In genomic region chr12:105282091-105282490, GRCm38 (mm10) we compare ENCODE assay signal across 30 mouse cellular contexts. TPM values are rescaled to one million over a fixed set of nuclear protein-coding genes. Genes with fewer than 3 reads are reported as not detected.
"Had no signal": no experiment of that assay in that cellular context is flagged by ENCODE, and none has a peak within 500 bp of the region (broad histone marks: within the 10 kb centered on the region; RNA-seq: fewer than 3 reads in every experiment).

No protein-coding gene starts in this region.

- H3K27me3 ChIP-seq: liver, embryonic 12.5 days; liver, embryonic 15.5 days; lung, embryonic 15.5 days; midbrain, embryonic 13.5 days; neural tube, embryonic 12.5 days; neural tube, embryonic 15.5 days had no signal

- H3K4me1 ChIP-seq: limb, embryonic 13.5 days; liver, embryonic 12.5 days; liver, embryonic 15.5 days; lung, embryonic 15.5 days had no signal

- DNase-seq: kidney, adult 2 months; kidney, postnatal 25 days; layer of hippocampus, adult 9-11 months; liver; lung, adult 18-20 months; lung, postnatal 10 days; lung, postnatal 4 days; thymus, postnatal 25 days had no signal

- H3K9ac ChIP-seq: limb, embryonic 13.5 days; liver, embryonic 12.5 days; liver, embryonic 15.5 days; lung, embryonic 15.5 days; midbrain, embryonic 13.5 days; neural tube, embryonic 12.5 days; neural tube, embryonic 15.5 days had no signal

- H3K4me2 ChIP-seq: limb, embryonic 13.5 days; liver, embryonic 12.5 days; liver, embryonic 15.5 days; lung, embryonic 15.5 days; midbrain, embryonic 13.5 days; neural tube, embryonic 12.5 days; neural tube, embryonic 15.5 days had no signal

- ATAC-seq: liver, embryonic 12.5 days; midbrain, embryonic 13.5 days had no signal

- H3K36me3 ChIP-seq: limb, embryonic 10.5 days; limb, embryonic 13.5 days; liver, embryonic 12.5 days; liver, embryonic 15.5 days; lung, embryonic 15.5 days; midbrain, embryonic 13.5 days; neural tube, embryonic 12.5 days; neural tube, embryonic 15.5 days had no signal

- H3K4me3 ChIP-seq: layer of hippocampus, adult 2 months; limb, embryonic 10.5 days; limb, embryonic 13.5 days; liver, embryonic 12.5 days; liver, embryonic 15.5 days; lung, embryonic 15.5 days; midbrain, embryonic 13.5 days; neural tube, embryonic 12.5 days; neural tube, embryonic 15.5 days had no signal

- H3K9me3 ChIP-seq: limb, embryonic 10.5 days; limb, embryonic 13.5 days; lung, embryonic 15.5 days; neural tube, embryonic 12.5 days; neural tube, embryonic 15.5 days had no signal

- H3K27ac ChIP-seq: kidney, postnatal 0 days; layer of hippocampus, adult 2 months; limb, embryonic 10.5 days; limb, embryonic 13.5 days; liver, embryonic 12.5 days; liver, embryonic 15.5 days; lung, embryonic 15.5 days; midbrain, embryonic 13.5 days; neural tube, embryonic 12.5 days; neural tube, embryonic 15.5 days; stomach, postnatal 0 days had no signal

RNA-seq across cellular contexts. Expression of gene Tunar, which starts 51.6 kb away (rescaled TPM):
- total RNA-seq: megakaryocyte progenitor cell, adult 5-6 weeks; megakaryocyte-erythroid progenitor cell, adult 5-6 weeks had no signal
- polyA plus RNA-seq: kidney, adult 2 months; liver, embryonic 12.5 days; spleen, adult 2 months; thymus, postnatal 0 days had no signal

RNA-seq across cellular contexts. Expression of gene Tcl1, which starts 59.5 kb away (rescaled TPM):
- total RNA-seq: layer of hippocampus, adult 2 months; layer of hippocampus, postnatal 25 days; left cerebral cortex, adult 18-20 months; left cerebral cortex, postnatal 25 days; megakaryocyte progenitor cell, adult 5-6 weeks; megakaryocyte-erythroid progenitor cell, adult 5-6 weeks had no signal
- polyA plus RNA-seq: kidney, adult 2 months; kidney, embryonic 14.5 days; kidney, postnatal 0 days; large intestine, adult 2 months; limb, embryonic 10.5 days; liver, embryonic 12.5 days; liver, embryonic 15.5 days; lung, embryonic 15.5 days; midbrain, embryonic 13.5 days; neural tube, embryonic 12.5 days; neural tube, embryonic 15.5 days; small intestine, adult 2 months; spleen, adult 2 months; stomach, embryonic 14.5 days; stomach, postnatal 0 days; thymus, postnatal 0 days had no signal
